Mouse (Mus musculus): ENCODE results near the gene Grid1. TPM values are rescaled to one million over a fixed set of nuclear protein-coding genes. Genes with fewer than 3 reads are reported as not detected.

The Grid1 gene
- polyA plus RNA-seq, 1 experiment from 2014 or later: 1.5 TPM

- no peaks in the 10 kb centered on the region; the same call in 1 of the 2 replicates for H3K27me3 ChIP-seq
- no peak overlapping the region for H3K9ac ChIP-seq
- H3K4me1 ChIP-seq: peaks cover 7% of the 10 kb centered on the region; the same call in 1 of the 2 replicates
- no peak overlapping the region for H3K4me2 ChIP-seq
- H3K4me3 ChIP-seq (replicated peaks): no peak overlapping the region
- no peaks in the 10 kb centered on the region for H3K36me3 ChIP-seq (replicated peaks)
- H3K27ac ChIP-seq: no peak overlapping the region
- no peak for ATAC-seq (ENCODE audit: low FRiP score)
- 80% methylated on average over 5 of the region's 5 CpGs for WGBS
- no peaks in the 10 kb centered on the region for H3K9me3 ChIP-seq
Observed at GRCm38 (mm10) chr14:34843579-34843978, 23.7 kb downstream of the Grid1 start.

- no peak for ATAC-seq (ENCODE audit: low FRiP score)
- no peaks in the 10 kb centered on the region; the same call in 1 of the 2 replicates for H3K27me3 ChIP-seq
- no peak overlapping the region for H3K27ac ChIP-seq
- 85% methylated on average over 3 of the region's 3 CpGs for WGBS
- no peaks in the 10 kb centered on the region for H3K9me3 ChIP-seq
- no peak overlapping the region for H3K9ac ChIP-seq
- H3K4me3 ChIP-seq (replicated peaks): no peak overlapping the region
- H3K4me1 ChIP-seq: peaks cover 7% of the 10 kb centered on the region; the same call in 1 of the 2 replicates
- H3K4me2 ChIP-seq: no peak overlapping the region
- no peaks in the 10 kb centered on the region for H3K36me3 ChIP-seq (replicated peaks)
Observed at GRCm38 (mm10) chr14:34844166-34844565, 24.3 kb downstream of the Grid1 start.

GRCm38 (mm10) chr14:34846799-34847198 is 26.9 kb downstream of the Grid1 start:
- H3K9ac ChIP-seq: no peak overlapping the region
- H3K4me3 ChIP-seq (replicated peaks): no peak overlapping the region
- H3K36me3 ChIP-seq (replicated peaks): no peaks in the 10 kb centered on the region
- no peaks in the 10 kb centered on the region for H3K9me3 ChIP-seq
- peaks cover 7% of the 10 kb centered on the region; the same call in 1 of the 2 replicates for H3K4me1 ChIP-seq
- no peak overlapping the region for H3K4me2 ChIP-seq
- H3K27ac ChIP-seq: no peak overlapping the region
- 27% methylated on average over 4 of the region's 4 CpGs for WGBS
- peak; percentile 76; the same call in 1 of the 2 replicates for ATAC-seq (ENCODE audit: low FRiP score)
- H3K27me3 ChIP-seq: no peaks in the 10 kb centered on the region

- WGBS: 92% methylated on average over 5 of the region's 5 CpGs
- peak; percentile 58; the same call in 1 of the 2 replicates for ATAC-seq (ENCODE audit: low FRiP score)
- no peaks in the 10 kb centered on the region for H3K27me3 ChIP-seq
- H3K9me3 ChIP-seq: no peaks in the 10 kb centered on the region
- H3K4me3 ChIP-seq (replicated peaks): no peak overlapping the region
- H3K9ac ChIP-seq: no peak overlapping the region
- H3K4me2 ChIP-seq: no peak overlapping the region
- H3K36me3 ChIP-seq (replicated peaks): no peaks in the 10 kb centered on the region
- no peak overlapping the region for H3K27ac ChIP-seq
- peaks cover 7% of the 10 kb centered on the region; the same call in 1 of the 2 replicates for H3K4me1 ChIP-seq
Observed at GRCm38 (mm10) chr14:34847625-34848024, 27.7 kb downstream of the Grid1 start.

- Histone ChIP-seq H3K4me2 (no peak overlapping the region), H3K9ac (no peak overlapping the region)
- WGBS: 77% methylated on average over 9 of the region's 9 CpGs
Observed at GRCm38 (mm10) chr14:34860891-34861780, 41.2 kb downstream of the Grid1 start.

GRCm38 (mm10) chr14:34867266-34867665 is 47.4 kb downstream of the Grid1 start:
- Histone ChIP-seq H3K27me3 (no peaks in the 10 kb centered on the region), H3K9me3 (no peaks in the 10 kb centered on the region), H3K9ac (no peak overlapping the region), H3K36me3 (replicated peaks) (no peaks in the 10 kb centered on the region), H3K27ac (no peak overlapping the region), H3K4me2 (no peak overlapping the region), H3K4me3 (replicated peaks) (no peak overlapping the region), H3K4me1 (no peaks in the 10 kb centered on the region)
- no peak for ATAC-seq (ENCODE audit: low FRiP score)
- WGBS: 26% methylated on average over 5 of the region's 5 CpGs

More at GRCm38 (mm10) chr14:34860891-34861780, 41.2 kb downstream of the Grid1 start:
- Histone ChIP-seq H3K4me1 (no peaks in the 10 kb centered on the region), H3K36me3 (replicated peaks) (no peaks in the 10 kb centered on the region), H3K27ac (no peak overlapping the region), H3K9me3 (no peaks in the 10 kb centered on the region), H3K4me3 (replicated peaks) (no peak overlapping the region), H3K27me3 (no peaks in the 10 kb centered on the region)
- no peak for ATAC-seq (ENCODE audit: low FRiP score)

GRCm38 (mm10) chr14:34868513-34869260 is 48.8 kb downstream of the Grid1 start:
- Histone ChIP-seq H3K4me1 (no peaks in the 10 kb centered on the region), H3K36me3 (replicated peaks) (no peaks in the 10 kb centered on the region), H3K27ac (no peak overlapping the region), H3K4me2 (no peak overlapping the region), H3K9me3 (no peaks in the 10 kb centered on the region), H3K27me3 (no peaks in the 10 kb centered on the region), H3K9ac (no peak overlapping the region), H3K4me3 (replicated peaks) (no peak overlapping the region)
- WGBS: 84% methylated on average over 6 of the region's 6 CpGs
- ATAC-seq (ENCODE audit: low FRiP score): no peak

GRCm38 (mm10) chr14:34879996-34880395 is 60.1 kb downstream of the Grid1 start:
- Histone ChIP-seq H3K4me1 (peaks cover 25% of the 10 kb centered on the region), H3K9ac (no peak overlapping the region), H3K27ac (no peak overlapping the region), H3K36me3 (replicated peaks) (no peaks in the 10 kb centered on the region), H3K4me2 (no peak overlapping the region), H3K4me3 (replicated peaks) (no peak overlapping the region), H3K9me3 (no peaks in the 10 kb centered on the region), H3K27me3 (0 out of 2 replicates have a peak, but pooled peaks cover 3% of the 10 kb centered on the region)
- WGBS: 48% methylated on average over 6 of the region's 6 CpGs
- no peak for ATAC-seq (ENCODE audit: low FRiP score)

- H3K4me1 ChIP-seq: peaks cover 25% of the 10 kb centered on the region
- no peak overlapping the region for H3K4me3 ChIP-seq (replicated peaks)
- no peaks in the 10 kb centered on the region for H3K36me3 ChIP-seq (replicated peaks)
- H3K27me3 ChIP-seq: 0 out of 2 replicates have a peak, but pooled peaks cover 3% of the 10 kb centered on the region
- H3K9me3 ChIP-seq: no peaks in the 10 kb centered on the region
- WGBS: 22% methylated on average over 8 of the region's 8 CpGs
- no peak overlapping the region for H3K9ac ChIP-seq
- peak; percentile 52; the same call in 1 of the 2 replicates for ATAC-seq (ENCODE audit: low FRiP score)
- H3K4me2 ChIP-seq: no peak overlapping the region
- H3K27ac ChIP-seq: no peak overlapping the region
Observed at GRCm38 (mm10) chr14:34880431-34881421, 60.8 kb downstream of the Grid1 start.

GRCm38 (mm10) chr14:34884194-34884593 is 64.3 kb downstream of the Grid1 start:
- Histone ChIP-seq H3K4me2 (no peak overlapping the region), H3K4me3 (replicated peaks) (no peak overlapping the region), H3K4me1 (peaks cover 19% of the 10 kb centered on the region), H3K9me3 (no peaks in the 10 kb centered on the region), H3K9ac (no peak overlapping the region), H3K36me3 (replicated peaks) (no peaks in the 10 kb centered on the region), H3K27ac (no peak overlapping the region), H3K27me3 (0 out of 2 replicates have a peak, but pooled peaks cover 3% of the 10 kb centered on the region)
- 96% methylated on average over 11 of the region's 11 CpGs for WGBS
- ATAC-seq (ENCODE audit: low FRiP score): no peak

- Histone ChIP-seq H3K36me3 (replicated peaks) (no peaks in the 10 kb centered on the region), H3K4me1 (peaks cover 19% of the 10 kb centered on the region), H3K9ac (no peak overlapping the region), H3K4me2 (no peak overlapping the region), H3K9me3 (no peaks in the 10 kb centered on the region), H3K4me3 (replicated peaks) (no peak overlapping the region), H3K27ac (no peak overlapping the region), H3K27me3 (0 out of 2 replicates have a peak, but pooled peaks cover 3% of the 10 kb centered on the region)
- ATAC-seq (ENCODE audit: low FRiP score): no peak
- 94% methylated on average over 3 of the region's 3 CpGs for WGBS
Observed at GRCm38 (mm10) chr14:34884611-34885010, 64.7 kb downstream of the Grid1 start.
